Mouse (Mus musculus): ENCODE measurements around the gene Nup43. TPM values are rescaled to one million over a fixed set of nuclear protein-coding genes. Genes with fewer than 3 reads are reported as not detected.

Nup43 gene
- 10 to 100 TPM in 1 of 2 experiments, 1 to 10 TPM in 1; 9.6 to 16.3 TPM for polyA plus RNA-seq (2012; fragmentation: generic; extraction: Trizol)

GRCm38 (mm10) chr10:7667342-7667802, at the start of gene Nup43:
Gene Nup43 (plus strand): TSS chr10:7667503.

GRCm38 (mm10) chr10:7680731-7681301, 13.5 kb downstream of the Nup43 start, which contains the start of the genes Pcmt1 and Lats1:
Gene Pcmt1 (minus strand): TSS chr10:7681136.
Gene Lats1 (plus strand): TSS chr10:7681214.

GRCm38 (mm10) chr10:7725751-7726500, 58.6 kb downstream of the Nup43 start, which contains the start of gene Katna1:
Gene Katna1 (plus strand): TSS chr10:7726000.

Other genes with a start within 250 kb of the Nup43 start
- gene Ulbp1, start 193.9 kb upstream of the Nup43 start, polyA plus RNA-seq (2012; fragmentation: generic; extraction: Trizol) = under 1 TPM; 0.06 to 0.35 TPM
- gene Lrp11, start 77.7 kb upstream of the Nup43 start, polyA plus RNA-seq (2012; fragmentation: generic; extraction: Trizol) = 1 to 10 TPM in 1 of 2 experiments, under 1 TPM in 1; 0.75 to 6.1 TPM
- gene Pcmt1, start 13.6 kb downstream of the Nup43 start, polyA plus RNA-seq (2012; fragmentation: generic; extraction: Trizol) = 10 to 100 TPM; 22.8 to 60.3 TPM
- 1 to 10 TPM in 1 of 2 experiments, under 1 TPM in 1; 0.54 to 4.5 TPM for gene Lats1, start 13.7 kb downstream of the Nup43 start, polyA plus RNA-seq (2012; fragmentation: generic; extraction: Trizol)
- gene Katna1, start 58.5 kb downstream of the Nup43 start, polyA plus RNA-seq (2012; fragmentation: generic; extraction: Trizol) = 10 to 100 TPM in 1 of 2 experiments, 1 to 10 TPM in 1; 9.9 to 19.3 TPM
- 10 to 100 TPM in 1 of 2 experiments, 1 to 10 TPM in 1; 3.9 to 19.6 TPM for gene Ginm1, start 125.3 kb downstream of the Nup43 start, polyA plus RNA-seq (2012; fragmentation: generic; extraction: Trizol)
- 1 to 10 TPM in 1 of 2 experiments, under 1 TPM in 1; 0.62 to 4.7 TPM for gene Ppil4, start 125.4 kb downstream of the Nup43 start, polyA plus RNA-seq (2012; fragmentation: generic; extraction: Trizol)
- under 1 TPM; 0.01 to 0.13 TPM for gene Zc3h12d, start 165.0 kb downstream of the Nup43 start, polyA plus RNA-seq (2012; fragmentation: generic; extraction: Trizol)